Comparison of ENCODE assay signal across 10 mouse cellular contexts in genomic region chr10:95411139-95411538, GRCm38 (mm10).
"Had no signal": no experiment of that assay in that cellular context is flagged by ENCODE, and none has a peak within 500 bp of the region (broad histone marks: within the 10 kb centered on the region; RNA-seq: fewer than 3 reads in every experiment).

No protein-coding gene starts in this region.

- ATAC-seq: liver, postnatal 0 days; midbrain, embryonic 13.5 days had no signal

- H3K4me2 ChIP-seq: limb, embryonic 12.5 days; liver, embryonic 13.5 days; midbrain, embryonic 13.5 days had no signal

- H3K9me3 ChIP-seq: limb, embryonic 12.5 days; liver, embryonic 13.5 days; midbrain, embryonic 13.5 days had no signal

- H3K36me3 ChIP-seq: liver, embryonic 13.5 days had no signal

- H3K9ac ChIP-seq: limb, embryonic 12.5 days; liver, embryonic 13.5 days; liver, postnatal 0 days; midbrain, embryonic 13.5 days had no signal

- H3K4me3 ChIP-seq: limb, embryonic 12.5 days; liver, embryonic 13.5 days; midbrain, embryonic 13.5 days had no signal

- DNase-seq: kidney, postnatal 14 days; layer of hippocampus, adult 9-11 months; liver; liver, embryonic 13.5 days; liver, postnatal 0 days; lung, postnatal 36 days; retina, postnatal 1 day; thymus, postnatal 36 days had no signal

- H3K27ac ChIP-seq: limb, embryonic 12.5 days; liver, embryonic 13.5 days; midbrain, embryonic 13.5 days had no signal
